Mouse (Mus musculus): ENCODE measurements around the gene Gmfg. TPM values are rescaled to one million over a fixed set of nuclear protein-coding genes. Genes with fewer than 3 reads are reported as not detected.

Gmfg gene
- polyA plus RNA-seq, 1 experiment from 2014 or later = 2.2 TPM

GRCm38 (mm10) chr7:28464416-28465212, 27.4 kb downstream of the Gmfg start:
- Histone ChIP-seq H3K4me3 (replicated peaks; ENCODE audit: low read length) (peak overlapping the region; percentile 6; the same call in 1 of the 2 replicates), H3K9me3 (ENCODE audit: control insufficient read depth, low read length) (no peaks in the 10 kb centered on the region), H3K27me3 (replicated peaks; ENCODE audit: control insufficient read depth, insufficient read depth, low read length) (0 out of 2 replicates have a peak, but pooled peaks cover 3% of the 10 kb centered on the region), H3K4me2 (ENCODE audit: low read length) (peak overlapping the region; percentile 8; the same call in 1 of the 2 replicates), H3K4me1 (replicated peaks; ENCODE audit: control insufficient read depth, insufficient read depth, low read length) (peaks cover 18% of the 10 kb centered on the region), H3K36me3 (ENCODE audit: control insufficient read depth, insufficient read depth) (peaks cover 18% of the 10 kb centered on the region), H3K9ac (replicated peaks; ENCODE audit: low read depth, low read length) (no peak overlapping the region), H3K27ac (ENCODE audit: low read length) (no peak overlapping the region)
- peak; percentile 80 for ATAC-seq
- WGBS = 54% methylated on average over 10 of the region's 10 CpGs

DNA sequence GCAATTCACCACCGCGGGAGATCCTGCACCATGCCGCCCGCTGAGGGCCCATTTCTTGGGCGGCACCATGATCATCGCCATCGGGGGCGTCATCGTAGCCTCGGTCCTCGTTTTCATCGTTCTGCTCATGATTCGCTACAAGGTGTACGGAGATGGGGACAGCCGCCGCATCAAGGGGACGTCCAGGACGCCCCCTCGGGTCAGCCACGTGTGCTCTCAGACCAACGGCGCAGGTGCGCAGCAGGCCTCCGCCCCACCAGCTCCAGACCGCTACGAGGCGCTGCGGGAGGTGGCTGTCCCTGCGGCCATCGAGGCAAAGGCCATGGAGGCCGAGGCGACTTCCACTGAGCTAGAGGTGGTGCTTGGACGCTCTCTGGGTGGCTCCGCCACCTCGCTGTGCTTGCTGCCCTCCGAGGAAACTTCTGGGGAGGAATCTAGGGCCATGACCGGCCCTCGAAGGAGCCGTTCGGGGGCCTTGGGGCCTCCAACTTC, 29.5 kb downstream of the Gmfg start:
- peak overlapping the region; percentile 38; the same call in 1 of the 2 replicates for H3K4me3 ChIP-seq (replicated peaks; ENCODE audit: low read length)
- ATAC-seq = no peak
- 0 out of 2 replicates have a peak, but pooled peaks cover 3% of the 10 kb centered on the region for H3K27me3 ChIP-seq (replicated peaks; ENCODE audit: control insufficient read depth, insufficient read depth, low read length)
- no peaks in the 10 kb centered on the region for H3K9me3 ChIP-seq (ENCODE audit: control insufficient read depth, low read length)
- no peak overlapping the region for H3K27ac ChIP-seq (ENCODE audit: low read length)
- peak overlapping the region; percentile 60 for H3K4me2 ChIP-seq (ENCODE audit: low read length)
- peaks cover 18% of the 10 kb centered on the region for H3K4me1 ChIP-seq (replicated peaks; ENCODE audit: control insufficient read depth, insufficient read depth, low read length)
- H3K36me3 ChIP-seq (ENCODE audit: control insufficient read depth, insufficient read depth) = peaks cover 7% of the 10 kb centered on the region
- WGBS = 24% methylated on average over 40 of the region's 40 CpGs
- peak overlapping the region; percentile 51 for H3K9ac ChIP-seq (replicated peaks; ENCODE audit: low read depth, low read length)

- peak; percentile 34; the same call in 1 of the 2 replicates for ATAC-seq
- 0 out of 2 replicates have a peak, but pooled peaks cover 3% of the 10 kb centered on the region for H3K27me3 ChIP-seq (replicated peaks; ENCODE audit: control insufficient read depth, insufficient read depth, low read length)
- no peaks in the 10 kb centered on the region for H3K9me3 ChIP-seq (ENCODE audit: control insufficient read depth, low read length)
- peaks cover 18% of the 10 kb centered on the region for H3K4me1 ChIP-seq (replicated peaks; ENCODE audit: control insufficient read depth, insufficient read depth, low read length)
- H3K4me2 ChIP-seq (ENCODE audit: low read length) = peak overlapping the region; percentile 60
- WGBS = 4% methylated on average over 58 of the region's 63 CpGs
- no peak overlapping the region for H3K27ac ChIP-seq (ENCODE audit: low read length)
- peak overlapping the region; percentile 38 for H3K4me3 ChIP-seq (replicated peaks; ENCODE audit: low read length)
- 0 out of 2 replicates have a peak, but pooled peaks cover 6% of the 10 kb centered on the region for H3K36me3 ChIP-seq (ENCODE audit: control insufficient read depth, insufficient read depth)
- H3K9ac ChIP-seq (replicated peaks; ENCODE audit: low read depth, low read length) = peak overlapping the region; percentile 51
Measured at GRCm38 (mm10) chr7:28467213-28467751, 30.0 kb downstream of the Gmfg start.

DNA sequence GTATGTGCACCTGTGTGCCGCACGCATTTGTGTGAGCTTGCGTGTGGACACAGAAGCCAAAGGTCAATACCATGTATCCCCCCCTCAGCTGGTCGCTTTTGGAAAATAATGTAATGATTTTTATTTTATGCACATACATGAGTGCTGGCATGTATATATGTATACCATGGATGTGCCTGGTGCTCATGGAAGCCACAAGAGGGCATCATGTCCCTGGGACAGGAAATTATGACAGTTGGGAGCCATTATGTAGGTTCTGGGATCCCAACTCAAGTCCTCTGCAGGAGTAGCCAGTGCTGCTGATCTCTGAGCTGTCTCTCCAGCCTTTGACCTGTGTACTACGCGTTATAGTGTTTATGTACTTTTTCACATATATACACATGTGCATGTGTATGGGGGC, 38.9 kb downstream of the Gmfg start:
- 94% methylated on average over 6 of the region's 6 CpGs for WGBS

GRCm38 (mm10) chr7:28477363-28477762, 40.1 kb downstream of the Gmfg start:
- Histone ChIP-seq H3K4me3 (replicated peaks; ENCODE audit: low read length) (no peak overlapping the region), H3K27me3 (replicated peaks; ENCODE audit: control insufficient read depth, insufficient read depth, low read length) (no peaks in the 10 kb centered on the region), H3K4me1 (replicated peaks; ENCODE audit: control insufficient read depth, insufficient read depth, low read length) (no peaks in the 10 kb centered on the region), H3K27ac (ENCODE audit: low read length) (no peak overlapping the region), H3K36me3 (ENCODE audit: control insufficient read depth, insufficient read depth) (no peaks in the 10 kb centered on the region), H3K4me2 (ENCODE audit: low read length) (no peak overlapping the region), H3K9ac (replicated peaks; ENCODE audit: low read depth, low read length) (no peak overlapping the region), H3K9me3 (ENCODE audit: control insufficient read depth, low read length) (no peaks in the 10 kb centered on the region)
- WGBS = 89% methylated on average over 5 of the region's 5 CpGs
- no peak for ATAC-seq

More for the DNA sequence above, 38.9 kb downstream of the Gmfg start:
- Histone ChIP-seq H3K9ac (replicated peaks; ENCODE audit: low read depth, low read length) (no peak overlapping the region), H3K27ac (ENCODE audit: low read length) (no peak overlapping the region), H3K36me3 (ENCODE audit: control insufficient read depth, insufficient read depth) (no peaks in the 10 kb centered on the region), H3K4me1 (replicated peaks; ENCODE audit: control insufficient read depth, insufficient read depth, low read length) (no peaks in the 10 kb centered on the region), H3K4me3 (replicated peaks; ENCODE audit: low read length) (no peak overlapping the region), H3K9me3 (ENCODE audit: control insufficient read depth, low read length) (no peaks in the 10 kb centered on the region), H3K4me2 (ENCODE audit: low read length) (no peak overlapping the region), H3K27me3 (replicated peaks; ENCODE audit: control insufficient read depth, insufficient read depth, low read length) (no peaks in the 10 kb centered on the region)
- ATAC-seq = no peak

- no peaks in the 10 kb centered on the region for H3K27me3 ChIP-seq (replicated peaks; ENCODE audit: control insufficient read depth, insufficient read depth, low read length)
- 4% methylated on average over 8 of the region's 8 CpGs for WGBS
- ATAC-seq = no peak
- no peaks in the 10 kb centered on the region for H3K36me3 ChIP-seq (ENCODE audit: control insufficient read depth, insufficient read depth)
- H3K9ac ChIP-seq (replicated peaks; ENCODE audit: low read depth, low read length) = no peak overlapping the region
- no peak overlapping the region for H3K4me2 ChIP-seq (ENCODE audit: low read length)
- H3K27ac ChIP-seq (ENCODE audit: low read length) = no peak overlapping the region
- H3K9me3 ChIP-seq (ENCODE audit: control insufficient read depth, low read length) = no peaks in the 10 kb centered on the region
- H3K4me3 ChIP-seq (replicated peaks; ENCODE audit: low read length) = no peak overlapping the region
- no peaks in the 10 kb centered on the region for H3K4me1 ChIP-seq (replicated peaks; ENCODE audit: control insufficient read depth, insufficient read depth, low read length)
Measured at GRCm38 (mm10) chr7:28478854-28479253, 41.6 kb downstream of the Gmfg start.

DNA sequence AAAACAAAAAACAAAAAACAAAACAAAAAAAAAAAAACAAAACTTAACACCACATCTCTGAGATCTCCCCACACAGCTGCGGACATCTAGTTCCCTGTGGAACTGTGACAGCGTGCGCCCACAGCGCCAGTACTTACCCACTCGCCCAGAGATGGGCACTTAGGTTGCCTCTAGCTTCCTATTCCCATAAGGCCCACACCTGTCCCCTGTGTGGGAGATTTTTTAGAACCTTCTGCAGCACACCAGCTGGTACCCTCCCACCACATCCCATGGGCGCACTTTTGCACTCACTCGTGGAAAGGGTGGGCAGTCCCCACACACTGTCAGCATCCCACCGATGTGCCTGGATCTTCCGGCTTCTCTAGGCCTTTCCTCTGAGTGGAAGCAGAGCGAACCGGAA, 45.6 kb downstream of the Gmfg start:
- WGBS = 81% methylated on average over 11 of the region's 11 CpGs
- Histone ChIP-seq H3K9ac (replicated peaks; ENCODE audit: low read depth, low read length) (no peak overlapping the region), H3K36me3 (ENCODE audit: control insufficient read depth, insufficient read depth) (no peaks in the 10 kb centered on the region), H3K4me1 (replicated peaks; ENCODE audit: control insufficient read depth, insufficient read depth, low read length) (peaks cover under 1% of the 10 kb centered on the region; the same call in 1 of the 2 replicates), H3K4me3 (replicated peaks; ENCODE audit: low read length) (no peak overlapping the region), H3K9me3 (ENCODE audit: control insufficient read depth, low read length) (no peaks in the 10 kb centered on the region), H3K4me2 (ENCODE audit: low read length) (no peak overlapping the region), H3K27me3 (replicated peaks; ENCODE audit: control insufficient read depth, insufficient read depth, low read length) (0 out of 2 replicates have a peak, but pooled peaks cover 2% of the 10 kb centered on the region), H3K27ac (ENCODE audit: low read length) (no peak overlapping the region)
- no peak for ATAC-seq

DNA sequence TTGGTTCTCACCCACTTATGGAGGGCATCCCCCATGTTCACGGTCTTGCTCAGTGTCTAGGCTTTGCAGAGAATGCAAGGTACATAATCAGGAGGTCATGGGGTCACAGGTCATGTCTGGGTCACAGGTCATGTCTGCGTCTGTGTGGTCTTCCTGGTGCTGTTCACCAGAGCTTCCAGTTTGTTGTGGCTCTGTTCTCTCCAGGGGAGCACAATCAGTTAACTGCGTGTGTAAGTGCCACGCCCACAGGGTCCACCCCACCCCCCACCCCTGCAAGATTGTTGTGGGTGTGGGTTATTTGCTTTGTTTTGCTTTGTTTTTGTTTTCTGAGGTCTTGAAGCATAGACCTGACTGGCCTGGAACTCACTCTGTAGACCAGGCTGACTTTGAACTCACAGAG, 46.9 kb downstream of the Gmfg start:
- Histone ChIP-seq H3K4me2 (ENCODE audit: low read length) (no peak overlapping the region), H3K4me1 (replicated peaks; ENCODE audit: control insufficient read depth, insufficient read depth, low read length) (peaks cover 5% of the 10 kb centered on the region), H3K27me3 (replicated peaks; ENCODE audit: control insufficient read depth, insufficient read depth, low read length) (0 out of 2 replicates have a peak, but pooled peaks cover 2% of the 10 kb centered on the region), H3K9ac (replicated peaks; ENCODE audit: low read depth, low read length) (no peak overlapping the region), H3K36me3 (ENCODE audit: control insufficient read depth, insufficient read depth) (no peaks in the 10 kb centered on the region), H3K9me3 (ENCODE audit: control insufficient read depth, low read length) (no peaks in the 10 kb centered on the region), H3K4me3 (replicated peaks; ENCODE audit: low read length) (no peak overlapping the region), H3K27ac (ENCODE audit: low read length) (no peak overlapping the region)
- WGBS = 59% methylated on average over 4 of the region's 4 CpGs
- ATAC-seq = no peak

DNA sequence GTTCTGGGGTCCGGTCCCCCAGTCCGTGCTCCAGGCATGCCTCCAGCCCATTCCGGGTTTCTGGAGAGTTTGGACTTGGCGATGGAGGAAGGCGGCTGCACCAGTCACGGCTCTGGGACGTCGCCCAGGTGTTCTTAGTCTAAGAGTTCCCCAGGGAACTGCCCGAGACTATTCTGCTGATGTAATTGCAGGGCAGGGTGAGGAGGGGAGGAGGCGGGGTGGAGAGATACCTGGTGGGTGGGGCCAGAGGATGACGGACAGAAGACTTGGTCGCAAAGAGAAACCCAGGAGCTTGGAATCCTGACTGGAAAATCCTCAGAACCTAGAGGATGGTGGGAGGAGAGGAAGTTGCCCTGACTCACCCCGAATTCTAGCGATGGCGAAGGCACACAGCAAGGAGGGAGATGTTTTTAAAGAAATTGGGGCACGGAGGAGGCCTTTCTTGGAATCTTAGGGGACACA, 50.8 kb downstream of the Gmfg start:
- Histone ChIP-seq H3K9me3 (ENCODE audit: control insufficient read depth, low read length) (no peaks in the 10 kb centered on the region), H3K4me2 (ENCODE audit: low read length) (peak overlapping the region; percentile 47), H3K27me3 (replicated peaks; ENCODE audit: control insufficient read depth, insufficient read depth, low read length) (0 out of 2 replicates have a peak, but pooled peaks cover 2% of the 10 kb centered on the region), H3K36me3 (ENCODE audit: control insufficient read depth, insufficient read depth) (no peaks in the 10 kb centered on the region), H3K4me3 (replicated peaks; ENCODE audit: low read length) (peak overlapping the region; percentile 16), H3K9ac (replicated peaks; ENCODE audit: low read depth, low read length) (no peak overlapping the region), H3K27ac (ENCODE audit: low read length) (no peak overlapping the region), H3K4me1 (replicated peaks; ENCODE audit: control insufficient read depth, insufficient read depth, low read length) (peaks cover 5% of the 10 kb centered on the region)
- no peak for ATAC-seq
- WGBS = 4% methylated on average over 16 of the region's 16 CpGs

All from forebrain, embryonic 16.5 days (tissue).